Mouse (Mus musculus) erythroblast, adult 5-6 weeks (primary cell): Measurements from ENCODE around the gene Bmpr1b. TPM values are rescaled to one million over a fixed set of nuclear protein-coding genes. Genes with fewer than 3 reads are reported as not detected.

Source experiments
- ATAC-seq: replicated peaks from 2 replicates; pipeline ENCODE4 v1.8.0; 2016; ENCODE audit warnings: moderate number of reproducible peaks, mild to moderate bottlenecking, moderate TSS enrichment, inconsistent platforms; ENCODE audit not compliant: poor library complexity, low FRiP score, severe bottlenecking
- total RNA-seq, 2 experiments: library from RNA; stranded (forward) in 1 of 2; stranded (reverse) in 1 of 2; fragments of 150-400 nt in 1 of 2; fragments of 200-764, 138-1000 nt in 1 of 2; gene quantifications; 2 replicates each; pipeline versions ENCODE4 v1.2.3 to v1.2.4; 2015 to 2017; ENCODE audit warnings: low replicate concordance in 2 of 2

The Bmpr1b gene
- total RNA-seq, 2 experiments from 2014 or later = not detected

- no peak for ATAC-seq
Observed at GRCm38 (mm10) chr3:141919661-141920060, 249.6 kb downstream of the Bmpr1b start.

DNA sequence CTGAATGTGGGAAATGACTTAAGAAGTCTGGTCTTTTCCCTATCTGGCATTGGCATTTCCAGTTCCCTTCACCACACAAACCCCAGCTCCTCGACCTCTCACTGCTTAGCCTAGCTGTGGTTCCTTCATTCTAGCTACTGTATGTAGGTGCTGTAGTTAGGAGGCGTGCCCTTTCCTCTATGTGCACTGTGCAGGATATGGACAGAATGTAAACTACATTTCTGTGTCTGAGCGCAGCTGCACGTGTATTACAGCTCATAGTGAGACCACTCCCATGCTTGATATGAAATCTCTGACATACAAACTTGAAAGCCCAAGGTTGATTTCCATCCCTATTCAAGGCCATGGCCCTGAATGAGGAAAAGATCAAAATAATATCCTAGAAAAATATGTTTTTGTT lies 252.1 kb downstream of the Bmpr1b start:
- no peak for ATAC-seq

- no peak for ATAC-seq
Observed at GRCm38 (mm10) chr3:141915995-141916394, 253.2 kb downstream of the Bmpr1b start.

- no peak for ATAC-seq
Observed at GRCm38 (mm10) chr3:141914588-141914987, 254.6 kb downstream of the Bmpr1b start.

DNA sequence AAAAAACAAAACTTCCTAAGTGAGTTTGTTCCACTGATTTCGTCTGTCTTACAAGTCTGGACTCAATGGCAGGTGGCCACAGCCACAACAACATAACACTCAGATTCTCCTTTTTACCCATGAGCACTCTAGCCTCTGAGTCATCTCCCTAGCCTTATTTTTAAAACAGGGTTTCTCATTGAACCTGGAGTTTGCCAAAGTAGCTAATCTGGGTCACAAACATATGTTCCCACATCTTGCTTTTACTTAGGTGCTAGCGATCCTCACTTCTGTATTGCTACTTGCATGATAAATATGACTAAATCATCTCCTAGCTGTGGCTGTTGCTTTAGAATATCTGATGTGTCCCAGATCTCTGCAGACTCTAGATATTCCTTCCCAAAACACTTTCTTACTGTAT lies 260.1 kb downstream of the Bmpr1b start:
- no peak for ATAC-seq

- no peak for ATAC-seq
Observed at GRCm38 (mm10) chr3:141905903-141906623, 263.2 kb downstream of the Bmpr1b start.

DNA sequence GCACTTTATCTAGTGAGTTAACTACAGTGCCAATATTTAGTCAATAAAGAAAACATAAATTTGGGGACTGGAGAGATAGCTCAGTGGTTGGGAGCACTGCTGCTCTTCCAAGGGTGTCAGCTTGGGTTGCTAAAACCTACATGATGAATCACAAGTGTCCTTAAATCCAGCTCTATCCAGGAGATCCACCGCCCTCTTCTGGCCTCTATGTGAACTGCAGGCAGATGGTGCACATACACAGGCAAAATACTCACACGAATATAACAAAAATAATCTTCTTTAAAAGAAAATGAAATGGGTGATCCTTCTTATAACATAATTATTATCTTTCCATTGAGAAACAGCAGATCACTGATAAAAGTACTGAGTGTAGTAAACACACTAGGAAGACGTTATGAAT lies 268.9 kb downstream of the Bmpr1b start:
- no peak for ATAC-seq

GRCm38 (mm10) chr3:141899521-141899920 lies 269.7 kb downstream of the Bmpr1b start:
- no peak for ATAC-seq

DNA sequence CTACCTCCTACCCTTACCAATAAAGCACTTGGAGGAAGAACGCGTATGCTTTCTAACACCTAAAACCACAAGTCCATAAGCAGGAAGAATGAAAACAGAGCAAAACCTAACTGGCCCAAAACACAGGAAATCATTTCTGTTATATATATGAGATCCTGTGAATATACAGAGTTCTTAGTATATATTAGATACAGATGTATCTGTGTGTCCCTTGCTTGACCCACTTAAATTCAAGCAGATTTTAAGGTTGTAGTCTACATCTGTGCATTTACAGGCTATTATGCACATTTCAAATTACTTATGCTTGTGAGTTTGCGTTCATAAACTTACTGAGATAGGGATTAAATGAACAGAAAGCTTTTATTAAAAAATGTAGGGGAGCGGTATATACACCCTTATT lies 271.5 kb downstream of the Bmpr1b start:
- ATAC-seq = no peak

DNA sequence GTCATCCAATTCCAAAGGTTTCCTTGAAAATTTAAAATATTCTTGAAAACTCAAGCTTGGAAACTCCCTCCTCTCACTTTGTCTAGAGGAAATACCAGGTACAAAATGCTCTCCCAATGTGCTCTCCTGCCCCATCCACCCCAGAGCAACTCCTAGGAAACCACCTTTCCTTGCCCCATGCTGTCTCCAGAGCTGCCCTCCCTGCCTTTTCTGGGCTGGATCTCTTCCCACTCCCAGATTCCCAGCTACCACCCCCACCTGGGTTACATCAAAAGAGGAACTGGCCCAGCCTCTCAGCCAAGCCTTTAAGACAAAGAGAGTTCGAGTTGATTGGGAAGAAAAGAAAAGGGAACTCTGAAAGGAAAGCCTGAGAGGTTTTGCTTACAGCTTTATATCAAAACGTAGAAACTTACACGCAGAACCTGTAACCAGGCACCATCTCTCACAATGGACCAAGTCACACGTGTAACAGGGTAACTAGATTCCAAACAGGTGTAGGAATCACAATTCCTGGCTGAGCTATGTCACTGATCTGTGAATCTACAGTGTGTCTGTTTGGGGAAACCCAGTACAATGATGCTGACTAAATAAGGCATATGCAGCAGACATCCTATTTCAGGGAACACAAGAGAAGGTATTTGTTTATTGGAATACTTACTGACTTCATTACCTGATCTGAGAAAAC lies 272.2 kb downstream of the Bmpr1b start:
- no peak for ATAC-seq

DNA sequence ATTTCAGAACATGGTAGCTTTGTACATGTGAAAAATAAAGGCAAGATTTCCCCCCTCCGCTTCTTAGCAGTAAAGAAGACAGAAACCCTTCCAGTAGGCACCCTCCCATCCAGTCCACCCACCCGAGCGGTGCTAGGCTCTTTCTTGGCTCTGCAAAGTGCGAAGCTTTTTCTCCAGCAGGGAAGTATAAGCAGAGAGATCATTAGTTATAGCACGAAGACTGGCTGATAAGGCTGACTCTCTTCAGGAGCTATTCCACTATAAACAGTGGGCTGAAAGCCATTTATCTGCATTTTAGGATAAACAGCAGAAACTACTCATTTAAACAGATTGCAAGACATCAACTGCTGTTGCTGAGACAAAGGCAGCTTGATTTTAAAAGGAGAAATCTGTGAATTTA lies 274.1 kb downstream of the Bmpr1b start:
- ATAC-seq = no peak

DNA sequence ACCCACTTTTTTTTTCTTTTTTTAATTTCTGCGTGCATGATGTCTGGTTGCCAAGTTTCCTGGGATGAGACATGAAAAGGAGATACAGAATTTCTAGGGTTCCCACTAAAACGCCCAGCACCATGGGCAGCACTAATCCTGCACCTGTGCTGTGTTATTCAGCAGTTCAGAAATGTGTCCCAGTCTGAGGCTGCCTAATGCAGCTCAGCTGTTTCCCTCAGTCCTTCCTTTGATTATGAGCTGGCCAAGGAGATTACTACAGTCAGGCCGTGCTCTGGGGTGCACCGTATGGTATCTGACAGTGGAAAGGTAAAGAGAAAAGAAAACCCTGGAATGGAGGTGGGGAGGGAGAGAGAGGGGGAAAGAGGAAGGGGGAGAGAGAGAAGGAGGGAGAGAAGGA lies 278.6 kb downstream of the Bmpr1b start:
- ATAC-seq = no peak

DNA sequence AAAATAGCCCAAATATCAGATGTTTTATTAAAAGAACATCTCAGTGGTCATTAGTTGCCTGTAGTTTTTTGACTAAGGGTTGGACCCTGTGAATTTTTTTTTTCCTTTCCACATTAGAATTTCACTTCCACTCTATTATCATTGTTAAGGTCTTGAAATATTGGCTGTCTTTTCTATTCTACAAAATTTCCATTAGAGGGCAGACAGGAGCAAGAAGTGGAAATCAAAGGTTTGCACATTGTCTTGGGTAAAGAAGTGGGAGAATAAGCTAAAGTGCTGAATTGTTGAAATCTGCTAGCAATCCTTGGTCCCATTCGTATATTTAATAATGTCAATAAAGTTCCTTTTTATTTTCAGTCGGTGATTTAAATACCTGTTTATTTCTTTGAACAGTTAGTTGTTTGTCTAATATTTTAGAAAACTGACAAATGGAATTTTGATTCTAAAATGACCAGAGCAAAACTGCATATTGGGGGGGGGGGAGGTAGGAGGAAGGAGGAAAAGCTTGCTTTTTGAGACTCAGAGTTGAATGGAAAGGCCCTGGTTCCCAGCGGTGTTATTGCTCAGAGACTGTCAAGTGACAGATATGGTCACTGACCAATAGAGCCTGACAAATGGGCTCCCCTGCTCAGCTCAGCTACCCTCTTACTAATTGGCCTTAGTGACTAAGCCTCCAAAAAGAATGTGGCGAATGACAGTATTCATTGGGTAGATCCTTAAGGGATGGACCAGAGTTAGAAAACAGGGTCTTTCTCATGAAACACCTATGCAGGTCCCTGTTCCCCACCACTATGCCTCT lies 281.6 kb downstream of the Bmpr1b start:
- no peak for ATAC-seq

GRCm38 (mm10) chr3:141884190-141884589 lies 285.0 kb downstream of the Bmpr1b start:
- no peak for ATAC-seq

DNA sequence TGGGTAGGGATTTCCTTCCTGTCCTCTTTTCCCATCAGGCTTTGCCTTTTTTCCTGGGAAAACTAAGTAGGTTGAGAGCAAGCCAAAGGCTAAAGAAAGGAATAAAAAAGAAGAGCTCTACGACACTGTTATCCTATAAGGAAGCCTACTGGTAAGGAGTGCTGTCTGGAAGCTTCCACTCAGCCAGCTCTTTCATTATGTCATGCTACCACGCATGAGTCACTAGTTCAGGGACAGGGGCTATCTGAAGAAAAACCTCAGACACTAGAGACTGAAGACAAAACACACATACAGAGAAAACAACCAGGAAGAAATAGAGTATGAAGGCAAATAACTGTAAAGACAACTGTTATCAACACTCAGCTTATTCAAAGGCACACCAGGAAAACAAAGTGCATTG lies 286.7 kb downstream of the Bmpr1b start:
- ATAC-seq = no peak

- no peak for ATAC-seq
Observed at GRCm38 (mm10) chr3:141872337-141873042, 296.7 kb downstream of the Bmpr1b start.

DNA sequence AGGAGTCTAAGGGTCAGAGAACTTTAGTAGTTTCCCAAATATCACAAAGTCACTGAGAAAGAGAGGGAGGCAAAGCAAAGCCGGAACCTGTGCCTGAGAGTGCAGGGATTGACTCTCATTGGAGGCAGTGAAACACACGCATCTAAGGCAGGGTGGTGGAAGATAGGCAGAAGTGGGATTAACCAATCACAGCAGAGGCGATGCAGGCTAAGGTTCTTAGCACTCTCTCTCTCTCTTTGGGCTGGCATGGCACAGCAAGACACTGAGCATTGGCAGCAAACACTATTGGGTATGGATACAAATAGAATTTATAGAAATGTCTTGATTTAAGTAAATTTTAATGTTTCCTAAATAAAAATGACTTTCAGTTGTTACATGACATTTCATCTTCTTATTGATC lies 297.4 kb downstream of the Bmpr1b start:
- no peak for ATAC-seq

DNA sequence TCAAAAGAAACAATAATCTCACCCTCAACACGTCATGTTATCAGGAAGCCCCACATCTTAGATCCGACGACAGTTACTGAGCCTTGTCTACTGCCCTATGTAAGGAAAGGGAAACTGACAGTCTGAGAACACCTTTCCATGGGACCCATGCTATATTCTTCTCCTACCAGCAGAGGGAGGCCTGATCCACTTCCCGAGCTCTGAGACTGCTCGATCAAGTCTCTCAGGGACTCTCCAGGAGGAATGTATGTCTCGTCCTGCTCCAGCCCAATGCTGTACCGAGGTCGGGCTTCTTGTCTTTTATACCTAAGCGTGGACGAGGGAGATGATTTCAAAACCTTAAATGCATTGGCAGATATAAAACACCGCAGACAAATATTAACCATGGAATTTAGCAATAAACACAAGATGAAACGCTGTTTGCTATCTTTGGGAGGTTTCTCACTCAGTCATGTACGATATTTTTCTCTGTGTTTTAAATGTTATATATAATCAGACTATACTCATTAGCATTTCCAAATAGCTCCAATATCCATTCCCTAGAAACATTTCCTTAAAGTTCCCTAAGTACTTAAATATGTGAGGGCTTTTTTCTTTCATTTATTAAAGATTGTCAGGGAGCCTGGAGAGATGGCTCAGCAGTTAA lies 306.3 kb downstream of the Bmpr1b start:
- ATAC-seq = no peak

GRCm38 (mm10) chr3:141857123-141857522 lies 312.1 kb downstream of the Bmpr1b start:
- no peak for ATAC-seq

DNA sequence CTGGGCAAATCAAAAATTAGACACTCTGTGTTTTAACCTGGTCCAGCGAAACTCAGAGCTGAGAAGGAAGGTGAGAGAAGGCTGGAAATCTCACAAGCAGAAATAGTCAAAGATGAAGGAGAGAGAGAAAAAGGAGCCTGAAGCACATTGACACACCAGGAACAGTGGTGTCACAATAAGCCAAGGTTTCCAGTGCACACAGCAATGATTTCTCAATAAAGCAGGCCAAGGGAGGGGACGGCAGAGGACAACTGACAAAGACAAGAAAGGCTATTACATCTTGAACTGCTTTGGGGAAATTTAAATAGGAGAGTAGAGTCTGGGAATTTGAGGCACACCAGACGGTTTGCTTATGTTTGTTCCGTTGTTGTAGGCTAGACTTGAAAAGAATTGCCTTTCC lies 314.9 kb downstream of the Bmpr1b start:
- no peak for ATAC-seq
